Comparison of ENCODE assay signal across 13 mouse cellular contexts in genomic region chr6:53537530-53537929, GRCm38 (mm10).
DNase-seq lines count a peak whose midpoint lies in the region; ATAC-seq and TF ChIP-seq lines count a peak whose summit lies in the region.
"Had no signal": no experiment of that assay in that cellular context is flagged by ENCODE, and none has a peak within 500 bp of the region (broad histone marks: within the 10 kb centered on the region; RNA-seq: fewer than 3 reads in every experiment).

No protein-coding gene starts in this region.

- WGBS in heart, embryonic 11.5 days (ENCODE audit: insufficient replicate concordance): 89% methylated on average over 4 of the region's 4 CpGs
- WGBS in heart, embryonic 14.5 days: 79% methylated on average over 4 of the region's 4 CpGs
- WGBS in forebrain, embryonic 15.5 days: 83% methylated on average over 4 of the region's 4 CpGs
- WGBS in liver, postnatal 0 days (ENCODE audit: insufficient replicate concordance): 78% methylated on average over 4 of the region's 4 CpGs

- H3K27me3 ChIP-seq in heart, embryonic 11.5 days (ENCODE audit: control insufficient read depth, insufficient read depth, low read length): no peaks in the 10 kb centered on the region
- no peaks in the 10 kb centered on the region for H3K27me3 ChIP-seq in heart, embryonic 14.5 days (ENCODE audit: control insufficient read depth, insufficient read depth, low read length)
- H3K27me3 ChIP-seq in forebrain, embryonic 15.5 days: no peaks in the 10 kb centered on the region
- H3K27me3 ChIP-seq in liver, postnatal 0 days (ENCODE audit: insufficient read depth, low read length): no peaks in the 10 kb centered on the region

- no peak for TF ChIP-seq EP300 in liver, postnatal 0 days (IDR thresholded peaks at IDR 0.05; ENCODE audit: low read depth)

- H3K36me3 ChIP-seq in heart, embryonic 11.5 days (ENCODE audit: control insufficient read depth, insufficient read depth, low read length): no peaks in the 10 kb centered on the region
- H3K36me3 ChIP-seq in heart, embryonic 14.5 days (ENCODE audit: control insufficient read depth, insufficient read depth, low read length): no peaks in the 10 kb centered on the region
- no peaks in the 10 kb centered on the region for H3K36me3 ChIP-seq in forebrain, embryonic 15.5 days
- no peaks in the 10 kb centered on the region for H3K36me3 ChIP-seq in liver, postnatal 0 days (replicated peaks; ENCODE audit: insufficient read depth, low read length)
- H3K36me3 ChIP-seq: midbrain, embryonic 10.5 days had no signal

- TF ChIP-seq CTCF in liver, postnatal 0 days (IDR thresholded peaks at IDR 0.05; ENCODE audit: low read depth): no peak

- H3K9me3 ChIP-seq in heart, embryonic 11.5 days (replicated peaks; ENCODE audit: control insufficient read depth, low read length): no peaks in the 10 kb centered on the region
- no peaks in the 10 kb centered on the region for H3K9me3 ChIP-seq in heart, embryonic 14.5 days (ENCODE audit: control insufficient read depth, low read length)
- H3K9me3 ChIP-seq in forebrain, embryonic 15.5 days: no peaks in the 10 kb centered on the region
- H3K9me3 ChIP-seq in liver, postnatal 0 days (ENCODE audit: low read length): no peaks in the 10 kb centered on the region
- H3K9me3 ChIP-seq: midbrain, embryonic 10.5 days had no signal

- H3K4me1 ChIP-seq in heart, embryonic 11.5 days (ENCODE audit: control insufficient read depth, insufficient read depth, low read length): no peaks in the 10 kb centered on the region
- H3K4me1 ChIP-seq in heart, embryonic 14.5 days (ENCODE audit: control insufficient read depth in 2 of 2, insufficient read depth in 2 of 2, low read length in 2 of 2): peaks cover 4 to 14% of the 10 kb centered on the region in 2 experiments
- no peaks in the 10 kb centered on the region for H3K4me1 ChIP-seq in forebrain, embryonic 15.5 days
- H3K4me1 ChIP-seq in liver, postnatal 0 days (ENCODE audit: insufficient read depth): no peaks in the 10 kb centered on the region
- H3K4me1 ChIP-seq: midbrain, embryonic 10.5 days had no signal

- H3K27ac ChIP-seq in heart, embryonic 11.5 days (ENCODE audit: low read depth, low read length): no peak overlapping the region
- peak overlapping the region; percentile 44 to 53; a peak in 3 of 4 replicates for H3K27ac ChIP-seq in heart, embryonic 14.5 days (replicated peaks in 1 of 2; ENCODE audit: control insufficient read depth in 1 of 2, insufficient read depth in 1 of 2, low read depth in 2 of 2, low read length in 2 of 2)
- H3K27ac ChIP-seq in forebrain, embryonic 15.5 days (replicated peaks): no peak overlapping the region
- H3K27ac ChIP-seq in liver, postnatal 0 days (ENCODE audit: low read depth): no peak overlapping the region
- H3K27ac ChIP-seq: layer of hippocampus, adult 2 months; midbrain, embryonic 10.5 days had no signal

- H3K9ac ChIP-seq in heart, embryonic 11.5 days (ENCODE audit: low read depth, low read length): no peak overlapping the region
- no peak overlapping the region for H3K9ac ChIP-seq in heart, embryonic 14.5 days (ENCODE audit: low read length)
- no peak overlapping the region for H3K9ac ChIP-seq in forebrain, embryonic 15.5 days (replicated peaks)
- H3K9ac ChIP-seq in liver, postnatal 0 days (replicated peaks): no peak overlapping the region

- no peak overlapping the region for H3K4me2 ChIP-seq in heart, embryonic 11.5 days
- no peak overlapping the region for H3K4me2 ChIP-seq in heart, embryonic 14.5 days (ENCODE audit: low read length)
- no peak overlapping the region for H3K4me2 ChIP-seq in forebrain, embryonic 15.5 days (replicated peaks)
- no peak overlapping the region for H3K4me2 ChIP-seq in liver, postnatal 0 days (ENCODE audit: low read depth, low read length)
- H3K4me2 ChIP-seq: liver, embryonic 11.5 days had no signal

- peak; percentile 86 for DNase-seq in heart, adult 11 months
- peak; percentile 1 for DNase-seq in right cerebral cortex, adult 18-20 months
- no peak for DNase-seq in right cerebral cortex, postnatal 10 days (ENCODE audit: low spot score in 2 of 2)
- DNase-seq in liver, postnatal 0 days: no peak
- DNase-seq: adrenal gland, postnatal 10 days; right cerebral cortex, postnatal 4 days had no signal

- no peak for ATAC-seq in heart, embryonic 11.5 days (replicated peaks; ENCODE audit: insufficient number of reproducible peaks, low FRiP score, low TSS enrichment)
- ATAC-seq in heart, embryonic 14.5 days (ENCODE audit: insufficient number of reproducible peaks, insufficient read depth, low FRiP score, low read depth): no peak
- ATAC-seq in megakaryocyte progenitor cell, adult 5-6 weeks (replicated peaks; ENCODE audit: poor library complexity): no peak
- no peak for ATAC-seq in forebrain, embryonic 15.5 days (replicated peaks)
- no peak for ATAC-seq in liver, postnatal 0 days

- H3K4me3 ChIP-seq in heart, embryonic 11.5 days (ENCODE audit: low read depth, low read length): no peak overlapping the region
- no peak overlapping the region for H3K4me3 ChIP-seq in heart, embryonic 14.5 days (ENCODE audit: control insufficient read depth in 1 of 2, insufficient read depth in 1 of 2, low read depth in 1 of 2, low read length in 2 of 2)
- H3K4me3 ChIP-seq in forebrain, embryonic 15.5 days: no peak overlapping the region
- H3K4me3 ChIP-seq in liver, postnatal 0 days (ENCODE audit: low read depth, low read length): no peak overlapping the region
- H3K4me3 ChIP-seq: layer of hippocampus, adult 2 months; midbrain, embryonic 10.5 days had no signal

Comparison
In these comparisons a context has a peak if more than half of its experiments do, and no peak if none do; other contexts are left out.
1. DNase-seq: peak in heart, adult 11 months (single experiment) and right cerebral cortex, adult 18-20 months (single experiment); none in right cerebral cortex, postnatal 10 days (0 of 2) and liver, postnatal 0 days (single experiment).
2. H3K27ac ChIP-seq: peak in heart, embryonic 14.5 days (2 of 2); none in heart, embryonic 11.5 days (single experiment), forebrain, embryonic 15.5 days (single experiment) and liver, postnatal 0 days (single experiment).